Mouse (Mus musculus) cerebellum, adult 2 months (tissue): ENCODE data around the gene Sfta2.

Source experiments
- CTCF ChIP-seq: fragments of 200-500 bp; IDR thresholded peaks from 2 replicates; pipeline ENCODE4 v1.5.1; 2011; ENCODE audit warnings: low read depth, mild to moderate bottlenecking, control low read depth, low read length, moderate library complexity, borderline replicate concordance; ENCODE audit not compliant: insufficient read depth
- POLR2A ChIP-seq: fragments of 200-500 bp; IDR thresholded peaks from 2 replicates; pipeline ENCODE4 v1.6.1; 2011; ENCODE audit warnings: low read length, control low read depth, borderline replicate concordance; ENCODE audit not compliant: insufficient read depth

- TF ChIP-seq CTCF (no peak), POLR2A (no peak)
Measured at GRCm38 (mm10) chr17:35556186-35556765, 45.1 kb upstream of the Sfta2 start.
